Mouse (Mus musculus) liver, adult 2 months (tissue): ENCODE measurements around the gene Isx.

Experiments used
- CTCF ChIP-seq: fragments of 200-500 bp; IDR thresholded peaks from 2 replicates; pipeline ENCODE4 v1.5.1; 2011; ENCODE audit warnings: low read depth, low read length, control low read depth
- POLR2A ChIP-seq: fragments of 200-500 bp; IDR thresholded peaks from 2 replicates; pipeline ENCODE4 v1.6.1; 2011; ENCODE audit warnings: low read length, control low read depth; ENCODE audit not compliant: insufficient read depth; ENCODE audit errors: extremely low read depth

GRCm38 (mm10) chr8:74855341-74855740 is 17.6 kb upstream of the Isx start:
- no peak for TF ChIP-seq POLR2A
- TF ChIP-seq CTCF = no peak
